ENCODE assay signal across 8 mouse cellular contexts in the genomic region with DNA sequence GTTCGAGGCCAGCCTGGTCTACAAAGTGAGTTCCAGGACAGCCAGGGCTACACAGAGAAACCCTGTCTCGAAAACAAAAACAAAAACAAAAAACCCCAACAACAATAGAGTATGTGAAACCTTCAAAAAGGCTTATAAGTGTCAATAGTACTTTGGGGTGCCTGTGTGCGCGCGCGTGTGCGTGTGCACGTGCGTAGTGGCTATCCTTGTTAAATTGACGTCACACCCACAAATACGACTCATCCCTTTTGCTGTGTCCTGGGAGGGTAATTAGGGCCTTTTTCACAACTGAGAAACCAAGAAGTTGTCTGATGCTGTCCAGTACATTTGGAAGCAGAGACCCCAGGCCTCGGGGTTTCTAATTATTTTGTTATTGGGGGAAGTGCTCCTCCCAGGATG. TPM values are rescaled to one million over a fixed set of nuclear protein-coding genes. Genes with fewer than 3 reads are reported as not detected.
DNase-seq lines count a peak whose midpoint lies in the region; ATAC-seq lines count a peak whose summit lies in the region.

No protein-coding gene starts in this region.

- intact Hi-C loops in heart, postnatal 25 days (cut with DNase I): no loop called here

- peak overlapping the region; percentile 85 for H3K27ac ChIP-seq in heart, embryonic 15.5 days
- H3K27ac ChIP-seq in hindbrain, embryonic 12.5 days: peak overlapping the region; percentile 94
- peak overlapping the region; percentile 42 for H3K27ac ChIP-seq in midbrain, embryonic 11.5 days (ENCODE audit: low read depth, low read length)

- no peaks in the 10 kb centered on the region for H3K9me3 ChIP-seq in heart, embryonic 15.5 days (replicated peaks)
- no peaks in the 10 kb centered on the region for H3K9me3 ChIP-seq in hindbrain, embryonic 12.5 days (replicated peaks)
- no peaks in the 10 kb centered on the region for H3K9me3 ChIP-seq in midbrain, embryonic 11.5 days (ENCODE audit: control insufficient read depth, low read length)

- WGBS in heart, embryonic 15.5 days: 58% methylated on average over 12 of the region's 12 CpGs
- WGBS in hindbrain, embryonic 12.5 days: 64% methylated on average over 12 of the region's 12 CpGs
- 66% methylated on average over 12 of the region's 12 CpGs for WGBS in midbrain, embryonic 11.5 days

- peak overlapping the region; percentile 88 for H3K4me2 ChIP-seq in heart, embryonic 15.5 days
- peak overlapping the region; percentile 67 for H3K4me2 ChIP-seq in hindbrain, embryonic 12.5 days (replicated peaks)
- peak overlapping the region; percentile 47 for H3K4me2 ChIP-seq in midbrain, embryonic 11.5 days

- H3K4me1 ChIP-seq in heart, embryonic 15.5 days (replicated peaks): peaks cover 13% of the 10 kb centered on the region
- peaks cover 22% of the 10 kb centered on the region for H3K4me1 ChIP-seq in hindbrain, embryonic 12.5 days
- peaks cover 10% of the 10 kb centered on the region for H3K4me1 ChIP-seq in midbrain, embryonic 11.5 days (ENCODE audit: control insufficient read depth, insufficient read depth, low read length)

- peak overlapping the region; percentile 58 for H3K4me3 ChIP-seq in heart, embryonic 15.5 days
- peak overlapping the region; percentile 38 for H3K4me3 ChIP-seq in hindbrain, embryonic 12.5 days
- peak overlapping the region; percentile 12 for H3K4me3 ChIP-seq in midbrain, embryonic 11.5 days (ENCODE audit: low read depth, low read length)

- no peaks in the 10 kb centered on the region for H3K36me3 ChIP-seq in heart, embryonic 15.5 days
- H3K36me3 ChIP-seq in hindbrain, embryonic 12.5 days: no peaks in the 10 kb centered on the region
- H3K36me3 ChIP-seq in midbrain, embryonic 11.5 days (ENCODE audit: control insufficient read depth, insufficient read depth, low read length): no peaks in the 10 kb centered on the region

- H3K9ac ChIP-seq in heart, embryonic 15.5 days: peak overlapping the region; percentile 63
- H3K9ac ChIP-seq in hindbrain, embryonic 12.5 days: peak overlapping the region; percentile 63
- peak overlapping the region; percentile 54 for H3K9ac ChIP-seq in midbrain, embryonic 11.5 days (ENCODE audit: low read length)

- DNase-seq in heart, postnatal 25 days (ENCODE audit: low spot score): no peak
- peak; percentile 29 for DNase-seq in NIH3T3 (ENCODE audit: low read depth)
- DNase-seq in midbrain, embryonic 11.5 days (ENCODE audit: low spot score, missing footprints): no peak
- DNase-seq in right cerebral cortex, adult 2 months (ENCODE audit: low spot score in 2 of 2): no peak
- DNase-seq in thymus, adult 18-20 months: no peak

- no peaks in the 10 kb centered on the region for H3K27me3 ChIP-seq in heart, embryonic 15.5 days
- H3K27me3 ChIP-seq in hindbrain, embryonic 12.5 days: no peaks in the 10 kb centered on the region
- no peaks in the 10 kb centered on the region for H3K27me3 ChIP-seq in midbrain, embryonic 11.5 days (ENCODE audit: control insufficient read depth, insufficient read depth, low read length)

- ATAC-seq in heart, embryonic 15.5 days (replicated peaks; ENCODE audit: insufficient number of reproducible peaks, insufficient read depth, low FRiP score, low read depth): no peak
- ATAC-seq in hindbrain, embryonic 12.5 days (ENCODE audit: low FRiP score): peak; percentile 51; the same call in 1 of the 2 replicates
- peak; percentile 47 for ATAC-seq in midbrain, embryonic 11.5 days (ENCODE audit: low FRiP score)
- no peak for ATAC-seq in monocyte, adult 5-6 weeks (replicated peaks; ENCODE audit: insufficient number of reproducible peaks, low FRiP score, low TSS enrichment, poor library complexity, severe bottlenecking)

RNA-seq across cellular contexts. Expression of a gene that starts 44.5 kb away (rescaled TPM):
- polyA plus RNA-seq in heart, embryonic 15.5 days (2015; fragmentation: Nextera tagmentation; extraction: Ambion mirVana): 7.9 and 9.8 TPM in 2 replicates
- 1 to 10 TPM; 3.4 to 7.0 TPM for total RNA-seq in heart, postnatal 25 days (2021)
- 59.6 and 62.0 TPM in 2 replicates for polyA plus RNA-seq in hindbrain, embryonic 12.5 days (2016; fragmentation: Nextera tagmentation; extraction: Ambion mirVana)
- 26.2 and 29.7 TPM in 2 replicates for polyA plus RNA-seq in midbrain, embryonic 11.5 days (2014; fragmentation: Nextera tagmentation; extraction: Ambion mirVana)
- 0.10 to 0.29 TPM in 2 of 3 replicates, not detected in the other for total RNA-seq in monocyte, adult 5-6 weeks (2017)

RNA-seq across cellular contexts. Expression of a gene that starts 59.9 kb away (rescaled TPM):
- not detected in 2 replicates for polyA plus RNA-seq in heart, embryonic 15.5 days (2015; fragmentation: Nextera tagmentation; extraction: Ambion mirVana)
- not detected for total RNA-seq in heart, postnatal 25 days (2021)
- not detected in 2 replicates for polyA plus RNA-seq in hindbrain, embryonic 12.5 days (2016; fragmentation: Nextera tagmentation; extraction: Ambion mirVana)
- not detected in 2 replicates for polyA plus RNA-seq in midbrain, embryonic 11.5 days (2014; fragmentation: Nextera tagmentation; extraction: Ambion mirVana)
- total RNA-seq in monocyte, adult 5-6 weeks (2017): not detected in 3 replicates

Comparison
In these comparisons a context has a peak if more than half of its experiments do, and no peak if none do; other contexts are left out.
1. ATAC-seq: peak in hindbrain, embryonic 12.5 days (single experiment) and midbrain, embryonic 11.5 days (single experiment); none in heart, embryonic 15.5 days (single experiment) and monocyte, adult 5-6 weeks (single experiment).
2. H3K27ac ChIP-seq: peak in every context shown above with its lines; median percentile 94 in hindbrain, embryonic 12.5 days; 85 in heart, embryonic 15.5 days; 42 in midbrain, embryonic 11.5 days.
3. Peak in every context shown above with its lines, with median percentiles within 50 percentile points of each other: H3K4me2 ChIP-seq, H3K4me3 ChIP-seq and H3K9ac ChIP-seq.